Mouse (Mus musculus) urinary bladder, postnatal 10 days (tissue): ENCODE measurements at regions not wholly inside any gene's neighbourhood (a gene's known extent, or its start where the extent isn't known, plus 50 kb on each side); places are given as distances from the start of the nearest gene placed in this dataset.

Experiments used
- DNase-seq: peaks from one replicate; pipeline ENCODE4 v3.0.0; 2022; ENCODE audit warnings: low spot score

GRCm38 (mm10) chr8:35321270-35321865, 444.2 kb upstream of the Gm19410 start:
- DNase-seq = no peak

- no peak for DNase-seq
Observed at GRCm38 (mm10) chr8:35323180-35323975, 442.2 kb upstream of the Gm19410 start.
